Mouse (Mus musculus) CH12.LX (cell line): ENCODE data around the gene Nemp1. TPM values are rescaled to one million over a fixed set of nuclear protein-coding genes. Genes with fewer than 3 reads are reported as not detected.

Source experiments
- DNase-seq: peaks from one replicate; pipeline ENCODE4 v3.0.0-alpha.2; 2013; ENCODE audit errors: extremely low read depth
- H3K27ac ChIP-seq: 2 replicates; pipeline ENCODE4 v1.5.1; 2012; ENCODE audit warnings: low read depth, mild to moderate bottlenecking, control low read depth, moderate library complexity; ENCODE audit not compliant: insufficient read depth
- H3K27me3 ChIP-seq: replicated peaks from 2 replicates; pipeline ENCODE3; 2012; ENCODE audit warnings: inconsistent platforms
- H3K36me3 ChIP-seq, 2 experiments: replicated peaks in 1 of 2; 2 replicates each; pipeline versions ENCODE3 to v1.6.1; 2012; ENCODE audit warnings: inconsistent platforms in 1 of 2, low read length in 1 of 2, mild to moderate bottlenecking in 1 of 2, mixed read lengths in 1 of 2, moderate library complexity in 1 of 2; ENCODE audit not compliant: control insufficient read depth in 1 of 2, insufficient read depth in 1 of 2
- H3K4me1 ChIP-seq, 2 experiments: 2 replicates each; pipeline ENCODE4 v1.6.1; 2012; ENCODE audit warnings: inconsistent platforms in 1 of 2, moderate library complexity in 1 of 2; ENCODE audit not compliant: insufficient read depth in 2 of 2, control insufficient read depth in 1 of 2
- H3K4me2 ChIP-seq: 2 replicates; pipeline ENCODE4 v1.6.1; 2012; ENCODE audit warnings: low read depth, mild to moderate bottlenecking, control low read depth; ENCODE audit not compliant: poor library complexity, insufficient read depth, severe bottlenecking
- H3K4me3 ChIP-seq, 3 experiments: fragments of 150-350 bp in 1 of 3; sonication (generic) in 1 of 3; replicated peaks in 1 of 3; 2 replicates each; pipeline versions ENCODE3 to v1.5.1; 2011 to 2012; ENCODE audit warnings: low read depth in 2 of 3, low read length in 2 of 3, mild to moderate bottlenecking in 2 of 3, moderate library complexity in 2 of 3, control low read depth in 1 of 3, improper control_type of control experiment in 1 of 3, inconsistent platforms in 1 of 3, mixed read lengths in 1 of 3; ENCODE audit not compliant: poor library complexity in 1 of 3
- H3K79me2 ChIP-seq: replicated peaks from 2 replicates; pipeline ENCODE4 v1.6.1; 2012; ENCODE audit warnings: mild to moderate bottlenecking, moderate library complexity; ENCODE audit not compliant: control insufficient read depth, poor library complexity, insufficient read depth, severe bottlenecking; ENCODE audit errors: extremely low read depth
- H3K9ac ChIP-seq: 2 replicates; pipeline ENCODE4 v1.6.1; 2012; ENCODE audit warnings: low read depth, mild to moderate bottlenecking, control low read depth, moderate library complexity; ENCODE audit not compliant: insufficient read depth
- H3K9me3 ChIP-seq: replicated peaks from 2 replicates; pipeline ENCODE3; 2012; ENCODE audit warnings: low read length, inconsistent platforms, mixed read lengths
- CHD1 ChIP-seq: IDR thresholded peaks from 2 replicates; pipeline ENCODE4 v1.6.1; 2012; ENCODE audit warnings: low read depth, low read length, improper control_type of control experiment, inconsistent platforms
- CTCF ChIP-seq, 2 experiments: IDR thresholded peaks in 1 of 2; conservative IDR thresholded peaks in 1 of 2; 2 replicates each; pipeline ENCODE4 v1.5.1; 2011 to 2012; ENCODE audit warnings: low read depth in 2 of 2, low read length in 2 of 2, improper control_type of control experiment in 1 of 2, inconsistent platforms in 1 of 2, mild to moderate bottlenecking in 1 of 2, moderate library complexity in 1 of 2
- E2F4 ChIP-seq: IDR thresholded peaks from 2 replicates; pipeline ENCODE4 v1.6.1; 2011; ENCODE audit warnings: low read depth, low read length, improper control_type of control experiment; ENCODE audit not compliant: insufficient replicate concordance
- ELF1 ChIP-seq: IDR thresholded peaks from 2 replicates; pipeline ENCODE4 v1.6.1; 2014; ENCODE audit warnings: low read depth, mild to moderate bottlenecking, inconsistent platforms, low read length, improper control_type of control experiment
- GABPA ChIP-seq: IDR thresholded peaks from 2 replicates; pipeline ENCODE4 v1.6.1; 2012; ENCODE audit warnings: low read depth, low read length, improper control_type of control experiment, inconsistent platforms; ENCODE audit not compliant: insufficient replicate concordance
- MAX ChIP-seq: IDR thresholded peaks from 2 replicates; pipeline ENCODE4 v1.6.1; 2011; ENCODE audit warnings: low read length, improper control_type of control experiment
- MEF2A ChIP-seq: IDR thresholded peaks from 2 replicates; pipeline ENCODE4 v1.6.1; 2014; ENCODE audit warnings: low read depth, mild to moderate bottlenecking, inconsistent platforms, low read length, improper control_type of control experiment, borderline replicate concordance
- MXI1 ChIP-seq: IDR thresholded peaks from 2 replicates; pipeline ENCODE4 v1.6.1; 2011; ENCODE audit warnings: mild to moderate bottlenecking, low read depth, low read length, improper control_type of control experiment
- POLR2AphosphoS2 ChIP-seq: IDR thresholded peaks from 2 replicates; pipeline ENCODE4 v1.6.1; 2011; ENCODE audit warnings: low read depth, low read length, improper control_type of control experiment
- RAD21 ChIP-seq: IDR thresholded peaks from 2 replicates; pipeline ENCODE4 v1.6.1; 2011; ENCODE audit warnings: low read depth, mild to moderate bottlenecking, low read length, improper control_type of control experiment, moderate library complexity
- SMC3 ChIP-seq: IDR thresholded peaks from 2 replicates; pipeline ENCODE4 v1.6.1; 2011; ENCODE audit warnings: low read depth, low read length, improper control_type of control experiment
- TCF12 ChIP-seq: IDR thresholded peaks from 2 replicates; pipeline ENCODE4 v1.6.1; 2014; ENCODE audit warnings: low read depth, mild to moderate bottlenecking, inconsistent platforms, low read length, improper control_type of control experiment
- USF2 ChIP-seq: conservative IDR thresholded peaks from 2 replicates; pipeline ENCODE4 v1.6.1; 2011; ENCODE audit warnings: low read depth, low read length, improper control_type of control experiment
- ZC3H11A ChIP-seq: IDR thresholded peaks from 2 replicates; pipeline ENCODE4 v1.6.1; 2012; ENCODE audit warnings: low read depth, mild to moderate bottlenecking, inconsistent platforms, low read length, improper control_type of control experiment
- ZKSCAN1 ChIP-seq: IDR thresholded peaks from 2 replicates; pipeline ENCODE4 v1.6.1; 2012; ENCODE audit warnings: low read depth, inconsistent platforms, low read length, improper control_type of control experiment, borderline replicate concordance
- dilution Hi-C: fragments of 300-500 bp; cut with MboI; formaldehyde crosslinking; loops from 2 replicates; pipeline ENCODE4 v1.14.3; 2020; ENCODE audit warnings: low sequenced_read_pairs; ENCODE audit not compliant: extremely low pct_unique_long_range_greater_than_20kb, extremely low pct_ligation_motif_present
- in situ Hi-C: fragments of 300-500 bp; cut with MboI; formaldehyde crosslinking; loops from 3 replicates; pipeline ENCODE4 v1.14.3; 2019; ENCODE audit warnings: low sequenced_read_pairs, low pct_ligation_motif_present, low pct_unique_long_range_greater_than_20kb, mixed read lengths
- polyA plus RNA-seq: library from polyadenylated mRNA; unstranded; fragments of >175 nt; gene quantifications from 2 replicates; pipeline ENCODE4 v1.2.1, GENCODE M21; 2012; ENCODE audit warnings: low read depth; ENCODE audit not compliant: insufficient read length
- total RNA-seq, 2 experiments: library from RNA; depleted of rRNA; stranded (reverse); fragments of 300-350 nt in 1 of 2; fragments of >200 nt in 1 of 2; gene quantifications; 2 replicates each; pipeline ENCODE4 v1.2.3; 2012 to 2014

The Nemp1 gene
- total and polyA plus RNA-seq, 3 experiments = 8.3 to 17.4 (median 13.2) TPM

GRCm38 (mm10) chr10:127739661-127740161, 73.0 kb downstream of the Nemp1 start:
- DNase-seq = peak; percentile 10
- in situ Hi-C loops (loop anchor here (10.0 to 25.0 kb wide), 3 partner anchors 65 to 198 kb away; no protein-coding TSS in a partner anchor), dilution Hi-C loops (no loop called here)
- Histone ChIP-seq H3K9ac (peak overlapping the region; percentile 93), H3K27ac (no peak overlapping the region), H3K36me3 (peaks cover 32 to 35% of the 10 kb centered on the region in 2 experiments), H3K4me2 (peak overlapping the region; percentile 51), H3K4me3 (peak overlapping the region; percentile 49 to 96 (median 83)), H3K4me1 (peaks cover 5 to 23% of the 10 kb centered on the region in 2 experiments; a peak in 2 of 4 replicates), H3K27me3 (peaks cover 13% of the 10 kb centered on the region), H3K9me3 (no peaks in the 10 kb centered on the region), H3K79me2 (peaks cover 5% of the 10 kb centered on the region; the same call in 1 of the 2 replicates)
- no peak for TF ChIP-seq E2F4
- TF ChIP-seq MXI1 = no peak
- no peak for TF ChIP-seq TCF12
- TF ChIP-seq ZC3H11A = no peak
- TF ChIP-seq MAX = no peak
- TF ChIP-seq USF2 = no peak
- TF ChIP-seq ELF1 = no peak
- TF ChIP-seq POLR2AphosphoS2 = no peak

- DNase-seq = peak; percentile 51
- Histone ChIP-seq H3K4me2 (no peak overlapping the region), H3K9me3 (no peaks in the 10 kb centered on the region), H3K4me3 (no peak overlapping the region), H3K27ac (no peak overlapping the region), H3K79me2 (peaks cover 5% of the 10 kb centered on the region; the same call in 1 of the 2 replicates), H3K9ac (no peak overlapping the region), H3K4me1 (peaks cover 5 to 29% of the 10 kb centered on the region in 2 experiments; a peak in 2 of 4 replicates), H3K27me3 (no peaks in the 10 kb centered on the region), H3K36me3 (peaks cover 32 to 61% of the 10 kb centered on the region in 2 experiments)
- dilution Hi-C loops = no loop called here
- TF ChIP-seq SMC3 = peak; percentile 18; the same call in 1 of the 2 replicates
- no peak for TF ChIP-seq GABPA
- TF ChIP-seq CHD1 = no peak
- TF ChIP-seq RAD21 = peak; percentile 15
- TF ChIP-seq ZKSCAN1 = no peak
- TF ChIP-seq MEF2A = no peak
- TF ChIP-seq CTCF (conservative IDR thresholded peaks at IDR 0.05 in 1 of 2, IDR thresholded peaks at IDR 0.05 in 1 of 2; ENCODE audit: low read depth in 2 of 2, low read length in 2 of 2) = peak; percentile 81 to 85
- in situ Hi-C loops = loop anchor here (25.0 kb wide), 1 partner anchor 193 kb away; no protein-coding TSS in a partner anchor
Measured at GRCm38 (mm10) chr10:127744661-127745060, 78.0 kb downstream of the Nemp1 start.
